Mouse (Mus musculus): ENCODE results near the gene Gpalpp1. TPM values are rescaled to one million over a fixed set of nuclear protein-coding genes. Genes with fewer than 3 reads are reported as not detected.

The Gpalpp1 gene
- polyA plus RNA-seq (2017; shearing (Covaris generic)): 14.2 TPM

GRCm38 (mm10) chr14:76110396-76111221 lies at the start of gene Gpalpp1, which contains the start of gene Nufip1:
Gene Gpalpp1, minus strand, starts transcription at chr14:76110760.
Gene Nufip1, plus strand, starts transcription at chr14:76110891.

Other genes with a start within 250 kb of the Gpalpp1 start
- 0.65 TPM for gene Kctd4, start 155.8 kb downstream of the Gpalpp1 start, polyA plus RNA-seq (2017; shearing (Covaris generic))
- 37.5 TPM for gene Gtf2f2, start 99.9 kb downstream of the Gpalpp1 start, polyA plus RNA-seq (2017; shearing (Covaris generic))
- gene Nufip1, start 131 bp upstream of the Gpalpp1 start, polyA plus RNA-seq (2017; shearing (Covaris generic)): 19.8 TPM

All from naive thymus-derived CD4-positive, alpha-beta T cell, adult 5 months (primary cell).